Mouse (Mus musculus): ENCODE measurements at regions not wholly inside any gene's neighbourhood (a gene's known extent, or its start where the extent isn't known, plus 50 kb on each side); places are given as distances from the start of the nearest gene placed in this dataset.

GRCm38 (mm10) chr19:14124986-14125385, 211.7 kb downstream of the Olfr1505 start:
- TF ChIP-seq CTCF (IDR thresholded peaks at IDR 0.05; ENCODE audit: control insufficient read depth, insufficient read depth, insufficient read length), result no peak
- no peak for TF ChIP-seq MAX (IDR thresholded peaks at IDR 0.05)
- TF ChIP-seq CEBPB (IDR thresholded peaks at IDR 0.05; ENCODE audit: low read depth), result no peak
- no peak for TF ChIP-seq MYOG (IDR thresholded peaks at IDR 0.05; ENCODE audit: control insufficient read depth, extremely low read depth, insufficient read length)
- TF ChIP-seq MYOD1 (IDR thresholded peaks at IDR 0.05; ENCODE audit: control insufficient read depth, insufficient read length, low read depth), result no peak
